Mouse (Mus musculus) layer of hippocampus, adult 2 months (tissue): ENCODE data around the gene Rassf8. TPM values are rescaled to one million over a fixed set of nuclear protein-coding genes. Genes with fewer than 3 reads are reported as not detected.

ENCODE experiments used
- DNase-seq, 2 experiments: peaks; one replicate each; pipeline ENCODE4 v3.0.0; 2022; ENCODE audit warnings: low spot score in 2 of 2
- H3K27ac ChIP-seq: fragments of 200-600 bp; 2 replicates; pipeline ENCODE4 v1.8.1; 2022
- H3K4me3 ChIP-seq: fragments of 200-600 bp; 2 replicates; pipeline ENCODE4 v1.8.1; 2022; ENCODE audit warnings: mild to moderate bottlenecking
- CTCF ChIP-seq: fragments of 200-600 bp; conservative IDR thresholded peaks from 2 replicates; pipeline ENCODE4 v1.8.1; 2022; ENCODE audit warnings: antibody characterized with exemption, mild to moderate bottlenecking, moderate library complexity
- total RNA-seq, 2 experiments: library from RNA; stranded (reverse); gene quantifications; 2 replicates each; pipeline ENCODE4 v1.2.3; 2021

Rassf8 gene
- total RNA-seq, 2 experiments from 2014 or later: 25.6 to 26.4 TPM

DNA sequence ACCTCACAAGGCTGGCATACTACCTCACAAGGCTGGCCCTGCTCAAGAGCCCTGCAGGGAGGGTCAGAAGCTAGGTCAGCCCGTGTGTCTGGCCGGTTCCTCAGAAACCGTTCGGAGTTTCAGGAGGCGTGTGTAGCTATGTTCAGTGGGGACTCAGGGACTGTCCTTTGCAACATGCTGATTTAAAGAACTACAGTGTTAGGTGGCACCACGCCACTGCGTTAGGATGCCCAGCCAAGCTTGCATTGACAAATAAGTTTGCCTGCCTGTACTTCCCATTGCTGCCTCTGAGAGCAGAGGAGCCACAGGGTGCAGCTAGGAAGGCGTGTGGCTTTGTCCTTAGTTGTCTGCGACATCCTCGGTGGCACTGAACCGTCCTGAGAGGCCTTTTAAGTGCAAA, 23.3 kb downstream of the Rassf8 start:
- H3K27ac ChIP-seq: no peak overlapping the region; the same call in 1 of the 2 replicates
- no peak for DNase-seq
- H3K4me3 ChIP-seq: no peak overlapping the region
- peak; percentile 54 for TF ChIP-seq CTCF

DNA sequence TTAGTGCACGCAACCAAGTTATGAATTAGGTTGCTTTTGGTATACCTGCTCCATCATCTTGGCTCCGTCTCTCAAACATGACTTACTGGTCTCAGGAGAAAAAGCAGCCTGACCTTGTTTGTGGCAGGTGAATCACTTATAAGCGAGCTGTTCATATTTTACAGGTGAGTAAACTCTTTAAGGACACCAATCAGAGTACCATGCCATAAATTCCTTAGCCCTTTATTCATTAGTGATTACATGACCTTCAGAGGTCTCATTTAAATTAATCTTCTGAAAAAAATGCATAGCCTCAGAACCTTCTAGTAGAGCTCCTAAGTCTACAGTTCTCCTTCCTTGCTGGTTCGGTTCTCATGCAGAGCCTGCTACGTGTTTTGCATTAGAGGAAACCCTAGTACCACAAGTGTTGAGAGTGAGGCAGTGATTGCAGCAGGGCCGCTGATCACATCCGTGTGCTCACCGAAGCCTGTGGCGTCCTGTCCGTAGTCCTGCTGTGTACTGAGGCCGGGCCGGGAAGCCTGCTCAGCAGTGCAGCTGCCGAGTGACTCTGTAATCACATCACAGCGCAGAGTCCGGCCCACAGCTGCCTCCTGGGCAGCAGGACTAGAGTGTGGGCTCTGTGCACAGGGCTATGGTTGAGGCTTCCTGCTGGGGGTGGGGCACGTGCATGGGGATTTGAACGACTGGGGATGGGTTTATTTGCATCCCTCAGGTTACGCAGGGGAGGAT, 23.9 kb downstream of the Rassf8 start:
- TF ChIP-seq CTCF: no peak
- H3K27ac ChIP-seq: no peak overlapping the region
- no peak for DNase-seq
- H3K4me3 ChIP-seq: no peak overlapping the region

DNA sequence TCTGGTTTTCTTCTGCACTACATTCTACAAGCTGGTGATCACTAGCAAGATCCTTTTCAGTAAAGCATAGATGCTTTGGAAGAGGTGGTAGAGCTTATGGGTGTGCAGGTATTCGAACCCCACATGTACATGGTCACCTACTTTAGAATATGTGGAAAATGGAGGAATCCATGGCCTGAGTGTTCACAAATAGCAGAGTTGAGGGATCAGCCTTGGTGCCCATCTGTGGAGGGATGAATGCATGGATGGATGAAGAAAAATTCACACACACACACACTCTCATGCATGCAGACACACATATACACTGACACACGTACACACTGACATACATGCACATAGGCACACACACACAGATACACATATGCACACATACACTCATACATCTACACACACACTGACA, 27.9 kb downstream of the Rassf8 start:
- no peak overlapping the region for H3K27ac ChIP-seq
- H3K4me3 ChIP-seq: no peak overlapping the region
- DNase-seq: no peak
- TF ChIP-seq CTCF: no peak

DNA sequence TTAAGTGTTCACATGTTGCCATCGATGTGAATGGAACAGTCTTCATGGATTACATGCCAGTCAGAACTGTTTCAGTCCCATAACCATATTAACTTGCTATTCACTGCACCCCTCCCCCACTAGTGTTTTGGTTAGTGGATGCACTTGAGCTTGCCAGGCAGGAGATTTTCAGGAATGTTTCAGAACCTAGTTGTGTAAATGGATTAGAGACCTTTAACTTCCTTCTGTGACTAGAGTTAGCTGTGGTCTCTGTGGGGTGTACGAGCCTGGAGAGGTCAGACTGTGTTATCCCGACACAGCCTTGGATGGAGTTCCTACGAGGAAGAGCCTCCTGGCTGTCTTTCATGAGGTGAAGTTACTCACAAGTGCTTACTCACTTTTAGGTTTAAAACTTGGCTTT, 29.7 kb downstream of the Rassf8 start:
- no peak overlapping the region for H3K27ac ChIP-seq
- no peak for DNase-seq
- H3K4me3 ChIP-seq: no peak overlapping the region
- no peak for TF ChIP-seq CTCF

DNA sequence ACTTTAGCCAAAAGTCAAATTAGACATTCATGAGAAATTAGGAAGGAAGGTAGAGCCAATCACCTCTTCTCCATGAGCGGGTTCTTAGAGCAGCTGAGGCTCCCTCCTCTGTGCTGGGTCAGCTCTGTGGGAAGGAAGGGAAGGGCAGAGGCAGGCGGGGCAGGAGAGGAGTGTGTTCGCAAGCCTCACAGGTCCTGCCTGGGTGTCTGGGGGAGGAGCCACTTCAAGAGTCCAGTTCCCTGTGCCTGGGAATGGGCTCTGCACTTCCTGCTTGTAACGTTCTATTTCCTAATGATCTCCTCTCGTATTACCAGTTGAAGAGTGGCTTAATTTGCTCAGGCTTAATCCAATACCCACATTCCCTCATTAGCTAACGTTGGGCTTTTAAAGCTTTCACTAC, 32.8 kb downstream of the Rassf8 start:
- DNase-seq: no peak
- Histone ChIP-seq H3K27ac (peak overlapping the region; percentile 65), H3K4me3 (no peak overlapping the region)
- TF ChIP-seq CTCF: no peak

DNA sequence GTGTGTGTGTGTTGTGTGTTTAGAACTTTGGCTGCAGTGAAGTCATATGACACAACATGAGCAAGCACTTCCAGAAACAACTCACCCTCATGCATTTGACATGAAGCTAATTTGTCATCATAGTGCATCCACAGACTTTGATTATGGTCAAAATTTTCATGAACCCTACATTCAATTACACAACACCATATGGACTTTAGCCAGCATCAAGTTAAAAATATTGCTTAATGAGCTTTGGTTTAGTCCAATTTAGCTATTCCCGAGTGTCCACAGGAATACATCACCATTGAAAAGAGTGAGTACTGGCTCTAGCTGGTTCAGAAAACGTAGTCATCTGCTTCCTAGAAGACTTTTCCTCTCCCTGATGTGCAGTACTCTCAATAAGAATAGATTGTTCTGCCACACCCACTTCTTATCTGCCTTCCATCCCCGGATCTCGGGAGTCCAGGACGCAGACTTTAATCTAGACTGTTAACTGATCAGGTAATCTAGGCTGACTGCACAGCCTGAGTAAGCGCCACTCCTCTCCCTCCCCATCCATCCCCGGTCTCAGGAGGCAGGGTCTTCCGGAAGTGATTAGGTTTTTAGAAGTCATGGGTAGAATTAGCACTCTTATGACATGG, 33.7 kb downstream of the Rassf8 start:
- no peak for TF ChIP-seq CTCF
- no peak overlapping the region for H3K4me3 ChIP-seq
- peak overlapping the region; percentile 44; the same call in 1 of the 2 replicates for H3K27ac ChIP-seq
- no peak for DNase-seq

DNA sequence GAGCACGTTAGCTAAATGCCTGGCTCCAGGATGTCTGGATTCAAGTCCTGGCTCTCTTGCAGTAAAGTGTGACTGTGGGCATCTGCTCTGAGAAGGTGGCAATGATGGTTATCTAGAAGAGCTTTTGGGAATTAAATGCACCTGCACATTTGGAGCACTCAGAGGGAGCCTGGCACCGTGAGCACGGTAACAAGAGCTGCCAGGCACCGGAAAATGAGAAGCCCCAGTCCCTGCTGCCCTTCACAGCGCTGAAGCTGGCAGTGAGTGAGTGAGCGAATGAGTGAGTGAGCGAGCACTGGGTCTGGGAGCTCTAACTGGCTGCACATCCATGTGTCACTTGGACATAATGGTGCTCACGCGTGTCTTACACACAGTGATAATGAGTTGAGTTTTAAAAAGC, 34.7 kb downstream of the Rassf8 start:
- no peak for TF ChIP-seq CTCF
- H3K4me3 ChIP-seq: no peak overlapping the region
- no peak for DNase-seq
- H3K27ac ChIP-seq: peak overlapping the region; percentile 44; the same call in 1 of the 2 replicates

DNA sequence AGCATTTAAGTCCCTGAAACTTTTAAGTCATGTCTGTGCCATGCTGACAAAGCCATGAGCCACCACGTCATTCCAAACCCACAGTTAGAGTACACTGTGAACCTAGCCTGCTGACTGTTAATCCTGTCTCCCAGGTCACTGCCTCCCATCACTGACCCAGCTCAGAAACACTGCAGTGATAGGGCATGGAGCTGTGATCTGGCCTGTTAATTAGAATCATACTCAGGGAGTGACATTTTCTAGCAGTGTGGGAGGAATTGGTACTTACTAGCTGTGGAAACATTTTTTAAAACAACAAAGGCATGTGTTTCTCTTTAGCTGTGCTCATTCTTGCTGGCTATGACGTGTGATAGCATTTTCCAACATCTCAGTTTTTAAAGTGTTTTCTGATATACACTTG, 35.4 kb downstream of the Rassf8 start:
- H3K27ac ChIP-seq: peak overlapping the region; percentile 44; the same call in 1 of the 2 replicates
- no peak for TF ChIP-seq CTCF
- DNase-seq: no peak
- H3K4me3 ChIP-seq: no peak overlapping the region

DNA sequence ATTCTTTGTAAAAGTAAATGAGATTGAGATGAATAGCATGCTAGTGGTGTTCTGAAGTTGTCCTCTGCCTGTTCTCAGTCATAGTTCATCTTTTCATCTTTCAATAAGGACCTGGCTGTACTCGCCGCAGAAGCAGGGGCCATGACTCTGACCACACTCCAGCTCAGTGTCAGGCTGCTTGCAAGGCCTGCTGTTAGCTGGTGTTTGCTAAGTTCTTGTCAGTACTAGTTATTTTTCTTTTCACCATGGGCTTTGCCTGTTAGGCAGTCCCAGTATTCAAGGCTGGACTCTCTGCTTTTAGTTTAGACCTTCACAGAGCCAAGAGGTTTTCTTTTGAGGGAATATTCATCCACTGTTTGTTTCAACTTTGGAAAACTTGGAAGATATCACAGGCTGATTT, 40.8 kb downstream of the Rassf8 start:
- Histone ChIP-seq H3K4me3 (no peak overlapping the region), H3K27ac (no peak overlapping the region)
- TF ChIP-seq CTCF: no peak
- DNase-seq: no peak

DNA sequence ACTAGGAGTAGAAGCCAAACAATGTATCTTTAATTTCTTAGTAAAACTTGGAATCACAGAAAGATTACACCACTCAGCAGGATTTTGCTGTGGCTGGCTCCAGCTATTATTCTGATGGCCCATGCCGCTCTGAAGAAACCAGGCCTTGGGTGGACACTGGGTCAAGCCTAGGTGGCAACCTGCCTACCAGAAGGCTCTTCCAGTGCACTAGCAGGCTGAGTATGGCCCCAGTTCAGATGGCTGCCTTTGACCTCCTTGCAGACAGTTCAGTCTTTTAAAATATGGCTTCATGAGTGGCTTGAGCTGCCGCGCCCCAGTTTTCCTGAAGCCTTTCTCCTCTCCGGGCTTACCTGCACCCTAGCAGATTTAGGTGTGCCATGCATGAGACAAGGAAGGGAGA, 43.2 kb downstream of the Rassf8 start:
- no peak for DNase-seq
- no peak overlapping the region for H3K27ac ChIP-seq
- no peak for TF ChIP-seq CTCF

DNA sequence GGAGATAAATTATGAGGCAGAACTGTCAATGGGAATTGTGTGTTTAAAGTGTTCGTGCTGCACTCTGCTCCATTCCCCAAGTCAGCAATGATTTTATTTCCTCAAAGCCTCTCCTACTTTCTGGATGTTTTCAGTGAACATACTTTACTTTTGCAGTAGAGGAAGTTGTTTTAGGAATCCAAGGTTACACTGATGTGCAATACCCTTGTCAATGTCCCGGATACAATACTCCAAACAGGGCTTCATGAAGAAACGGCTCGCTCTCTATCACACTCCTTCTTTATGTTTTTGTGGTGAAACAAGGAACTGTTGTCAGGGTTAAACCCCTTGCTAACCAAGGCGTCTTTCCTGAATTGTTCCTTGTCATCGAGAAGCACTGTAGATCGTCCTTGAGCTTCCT, 45.8 kb downstream of the Rassf8 start:
- no peak overlapping the region for H3K27ac ChIP-seq
- TF ChIP-seq CTCF: no peak
- no peak overlapping the region for H3K4me3 ChIP-seq
- DNase-seq: no peak

More for the DNA sequence above, 43.2 kb downstream of the Rassf8 start:
- H3K4me3 ChIP-seq: no peak overlapping the region

DNA sequence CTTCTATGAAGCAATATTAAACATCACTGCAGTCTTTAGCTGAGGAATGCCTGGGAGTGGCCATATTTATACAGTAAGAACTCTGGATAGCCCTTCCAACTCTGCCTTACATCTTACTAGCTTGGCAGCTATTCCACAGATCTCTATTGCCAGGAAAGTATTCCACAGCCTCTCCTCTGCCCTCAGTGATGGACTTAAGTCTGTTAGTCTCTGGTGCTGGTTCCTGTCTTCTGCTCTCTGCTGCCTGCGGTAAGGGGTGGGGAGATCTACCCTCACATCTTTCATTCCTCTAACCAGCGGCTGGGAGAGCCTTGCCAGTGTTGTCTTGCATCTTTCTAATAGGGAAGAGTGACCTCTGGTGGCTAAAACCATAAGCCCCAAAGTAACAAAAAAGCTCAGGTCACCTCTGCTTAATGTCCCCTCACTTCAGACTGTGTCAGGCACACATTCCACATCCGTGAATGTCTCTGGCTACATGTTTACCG, 46.6 kb downstream of the Rassf8 start:
- no peak overlapping the region for H3K27ac ChIP-seq
- peak; percentile 45 to 70 for DNase-seq
- TF ChIP-seq CTCF: peak; percentile 91
- H3K4me3 ChIP-seq: no peak overlapping the region

DNA sequence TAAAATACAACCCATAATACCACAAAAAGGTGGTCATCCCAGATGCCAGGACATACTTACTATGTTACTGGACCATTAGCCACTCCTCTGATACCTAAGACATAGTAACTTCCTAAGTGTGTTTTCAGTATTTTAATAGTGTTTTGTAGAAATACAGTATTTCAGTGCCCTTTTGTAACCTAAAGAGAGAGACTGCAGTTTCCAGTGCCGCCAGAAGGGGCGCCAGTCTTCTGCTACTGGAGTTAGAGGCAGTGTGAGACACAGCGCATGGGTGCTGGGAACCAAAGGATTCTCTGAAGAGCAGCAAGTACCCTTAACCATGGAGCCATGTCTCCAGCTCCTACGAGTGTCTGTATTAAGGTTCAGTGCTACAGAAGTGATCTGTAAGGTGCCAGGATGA, 48.1 kb downstream of the Rassf8 start:
- no peak overlapping the region for H3K4me3 ChIP-seq
- TF ChIP-seq CTCF: peak; percentile 66
- no peak overlapping the region for H3K27ac ChIP-seq
- no peak for DNase-seq
